Comparison of ENCODE assay signal across 23 mouse cellular contexts in genomic region chr5:110574888-110575287, GRCm38 (mm10). TPM values are rescaled to one million over a fixed set of nuclear protein-coding genes. Genes with fewer than 3 reads are reported as not detected.
A peak's percentile ranks its signal among the peaks of the same experiment; 100 is the strongest.
DNase-seq lines count a peak whose midpoint lies in the region; ATAC-seq and TF ChIP-seq lines count a peak whose summit lies in the region.
"Had no signal": no experiment of that assay in that cellular context is flagged by ENCODE, and none has a peak within 500 bp of the region (broad histone marks: within the 10 kb centered on the region; RNA-seq: fewer than 3 reads in every experiment).

No protein-coding gene starts in this region.

- TF ChIP-seq CTCF in lung, postnatal 0 days (IDR thresholded peaks at IDR 0.05) = no peak

- ATAC-seq in lung, postnatal 0 days = peak; percentile 61; the same call in 1 of the 2 replicates
- ATAC-seq: CD4-positive, CD25-positive, alpha-beta regulatory T cell, adult 4 months; forebrain, embryonic 13.5 days; forebrain, embryonic 15.5 days; forebrain, postnatal 0 days had no signal

- no peak overlapping the region for H3K27ac ChIP-seq in lung, postnatal 0 days (ENCODE audit: low read length)
- H3K27ac ChIP-seq: embryonic facial prominence, embryonic 12.5 days; forebrain, embryonic 13.5 days; forebrain, embryonic 15.5 days had no signal

- H3K9me3 ChIP-seq in lung, postnatal 0 days (ENCODE audit: low read length) = no peaks in the 10 kb centered on the region
- H3K9me3 ChIP-seq: embryonic facial prominence, embryonic 12.5 days; forebrain, embryonic 13.5 days; forebrain, embryonic 15.5 days; G1E had no signal

- no peaks in the 10 kb centered on the region for H3K4me1 ChIP-seq in lung, postnatal 0 days (ENCODE audit: insufficient read depth, low read depth, low read length)
- H3K4me1 ChIP-seq: forebrain, embryonic 13.5 days; forebrain, embryonic 15.5 days had no signal

- no peaks in the 10 kb centered on the region for H3K36me3 ChIP-seq in lung, postnatal 0 days (ENCODE audit: insufficient read depth, low read length)
- H3K36me3 ChIP-seq: embryonic facial prominence, embryonic 12.5 days; forebrain, embryonic 15.5 days; G1E had no signal

- no peaks in the 10 kb centered on the region for H3K27me3 ChIP-seq in lung, postnatal 0 days (replicated peaks; ENCODE audit: insufficient read depth, low read length)
- H3K27me3 ChIP-seq: forebrain, embryonic 13.5 days; forebrain, embryonic 15.5 days had no signal

- H3K9ac ChIP-seq in lung, postnatal 0 days (replicated peaks; ENCODE audit: low read depth) = no peak overlapping the region
- H3K9ac ChIP-seq: embryonic facial prominence, embryonic 12.5 days; forebrain, embryonic 13.5 days; forebrain, embryonic 15.5 days; forebrain, postnatal 0 days had no signal

- 42% methylated on average over 6 of the region's 6 CpGs for WGBS in lung, postnatal 0 days

- no peak overlapping the region for H3K4me3 ChIP-seq in lung, postnatal 0 days (ENCODE audit: low read depth, low read length)
- H3K4me3 ChIP-seq: embryonic facial prominence, embryonic 12.5 days; forebrain, embryonic 13.5 days; forebrain, embryonic 15.5 days had no signal

- no peak overlapping the region for H3K4me2 ChIP-seq in lung, postnatal 0 days (replicated peaks; ENCODE audit: low read depth, low read length)
- H3K4me2 ChIP-seq: embryonic facial prominence, embryonic 12.5 days; forebrain, embryonic 13.5 days; forebrain, embryonic 15.5 days had no signal

- DNase-seq in lung, adult 18-20 months = peak; percentile 17 to 23
- DNase-seq in lung, postnatal 10 days = no peak
- DNase-seq in lung, postnatal 0 days (ENCODE audit: low spot score) = peak; percentile 40
- no peak for DNase-seq in lung, postnatal 14 days
- peak; percentile 61 for DNase-seq in NIH3T3 (ENCODE audit: low read depth)
- DNase-seq in spleen, adult 18-20 months = no peak
- DNase-seq: adrenal gland, adult 2 months; adrenal gland, postnatal 10 days; adrenal gland, postnatal 25 days; B cell, adult 2 months; cerebellum, adult 11 months; cerebellum, adult 18-20 months; cerebellum, adult 8-10 months; cerebellum, adult 9-11 months; cerebellum, postnatal 14 days; cerebellum, postnatal 36 days; embryo, embryonic 11 days; forebrain, postnatal 0 days had no signal

- TF ChIP-seq EP300 in lung, postnatal 0 days (IDR thresholded peaks at IDR 0.05) = peak; percentile 22; the same call in 1 of the 2 replicates

RNA-seq across cellular contexts. Expression of gene Galnt9, which starts 30.7 kb away (rescaled TPM):
- polyA plus RNA-seq in lung, postnatal 0 days (2015; fragmentation: Nextera tagmentation; extraction: Ambion mirVana) = 0.18 and 0.26 TPM in 2 replicates
- polyA plus RNA-seq: G1E had no signal

Comparison
In these comparisons a context has a peak if more than half of its experiments do, and no peak if none do; other contexts are left out.
1. DNase-seq: peak in lung, adult 18-20 months (2 of 2), lung, postnatal 0 days (single experiment) and NIH3T3 (single experiment); none in lung, postnatal 10 days (single experiment), lung, postnatal 14 days (single experiment) and spleen, adult 18-20 months (0 of 2).